Mouse (Mus musculus) B cell, adult 2 months (primary cell): ENCODE data around the gene Isg15.

Source experiments
- DNase-seq, 2 experiments: peaks; one replicate each; pipeline ENCODE4 v3.0.0; 2022

The Isg15 gene

GRCm38 (mm10) chr4:156202462-156202893 lies 1.9 kb upstream of the Isg15 start:
- DNase-seq, result no peak

GRCm38 (mm10) chr4:156197829-156198205 lies 2.8 kb downstream of the Isg15 start:
- peak; percentile 65 to 69 for DNase-seq

- peak; percentile 48 to 60 for DNase-seq
Observed at GRCm38 (mm10) chr4:156197131-156197828, 3.3 kb downstream of the Isg15 start, which contains the start of gene Agrn. Agrn (minus strand) TSS chr4:156197488.

- peak in 1 of 2 experiments; percentile 18 for DNase-seq
Observed at GRCm38 (mm10) chr4:156195927-156196870, 4.4 kb downstream of the Isg15 start.

- no peak for DNase-seq
Observed at GRCm38 (mm10) chr4:156194346-156194745, 6.3 kb downstream of the Isg15 start.

GRCm38 (mm10) chr4:156193906-156194305 lies 6.7 kb downstream of the Isg15 start:
- DNase-seq, result no peak

- DNase-seq, result no peak
Observed at GRCm38 (mm10) chr4:156193200-156193590, 7.4 kb downstream of the Isg15 start.

- DNase-seq, result no peak
Observed at GRCm38 (mm10) chr4:156192421-156193199, 8.0 kb downstream of the Isg15 start.

GRCm38 (mm10) chr4:156188811-156189323 lies 11.8 kb downstream of the Isg15 start:
- DNase-seq, result no peak

- DNase-seq, result no peak
Observed at GRCm38 (mm10) chr4:156188162-156188810, 12.3 kb downstream of the Isg15 start.

GRCm38 (mm10) chr4:156185950-156186850 lies 14.4 kb downstream of the Isg15 start:
- no peak for DNase-seq

- no peak for DNase-seq
Observed at GRCm38 (mm10) chr4:156185456-156185949, 15.1 kb downstream of the Isg15 start.

GRCm38 (mm10) chr4:156184291-156184954 lies 16.2 kb downstream of the Isg15 start:
- no peak for DNase-seq

- no peak for DNase-seq
Observed at GRCm38 (mm10) chr4:156183747-156184146, 16.9 kb downstream of the Isg15 start.

- no peak for DNase-seq
Observed at GRCm38 (mm10) chr4:156177630-156178029, 23.0 kb downstream of the Isg15 start.

- DNase-seq, result no peak
Observed at GRCm38 (mm10) chr4:156171828-156172227, 28.8 kb downstream of the Isg15 start.

- DNase-seq, result no peak
Observed at GRCm38 (mm10) chr4:156169129-156169528, 31.5 kb downstream of the Isg15 start.

- no peak for DNase-seq
Observed at GRCm38 (mm10) chr4:156168611-156169010, 32.0 kb downstream of the Isg15 start.

GRCm38 (mm10) chr4:156166477-156166876 lies 34.1 kb downstream of the Isg15 start:
- DNase-seq, result peak; percentile 9 to 22

- no peak for DNase-seq
Observed at GRCm38 (mm10) chr4:156154771-156155170, 45.8 kb downstream of the Isg15 start.
